Mouse (Mus musculus) CH12.LX (cell line): ENCODE measurements at regions not wholly inside any gene's neighbourhood (a gene's known extent, or its start where the extent isn't known, plus 50 kb on each side); places are given as distances from the start of the nearest gene placed in this dataset.

Source experiments
- DNase-seq: peaks from one replicate; pipeline ENCODE4 v3.0.0-alpha.2; 2013; ENCODE audit errors: extremely low read depth
- H3K27ac ChIP-seq: 2 replicates; pipeline ENCODE4 v1.5.1; 2012; ENCODE audit warnings: low read depth, mild to moderate bottlenecking, control low read depth, moderate library complexity; ENCODE audit not compliant: insufficient read depth
- H3K27me3 ChIP-seq: replicated peaks from 2 replicates; pipeline ENCODE3; 2012; ENCODE audit warnings: inconsistent platforms
- H3K36me3 ChIP-seq, 2 experiments: replicated peaks in 1 of 2; 2 replicates each; pipeline versions ENCODE3 to v1.6.1; 2012; ENCODE audit warnings: inconsistent platforms in 1 of 2, low read length in 1 of 2, mild to moderate bottlenecking in 1 of 2, mixed read lengths in 1 of 2, moderate library complexity in 1 of 2; ENCODE audit not compliant: control insufficient read depth in 1 of 2, insufficient read depth in 1 of 2
- H3K4me1 ChIP-seq, 2 experiments: 2 replicates each; pipeline ENCODE4 v1.6.1; 2012; ENCODE audit warnings: inconsistent platforms in 1 of 2, moderate library complexity in 1 of 2; ENCODE audit not compliant: insufficient read depth in 2 of 2, control insufficient read depth in 1 of 2
- H3K4me2 ChIP-seq: 2 replicates; pipeline ENCODE4 v1.6.1; 2012; ENCODE audit warnings: low read depth, mild to moderate bottlenecking, control low read depth; ENCODE audit not compliant: poor library complexity, insufficient read depth, severe bottlenecking
- H3K4me3 ChIP-seq, 3 experiments: fragments of 150-350 bp in 1 of 3; sonication (generic) in 1 of 3; replicated peaks in 1 of 3; 2 replicates each; pipeline versions ENCODE3 to v1.5.1; 2011 to 2012; ENCODE audit warnings: low read depth in 2 of 3, low read length in 2 of 3, mild to moderate bottlenecking in 2 of 3, moderate library complexity in 2 of 3, control low read depth in 1 of 3, improper control_type of control experiment in 1 of 3, inconsistent platforms in 1 of 3, mixed read lengths in 1 of 3; ENCODE audit not compliant: poor library complexity in 1 of 3
- H3K79me2 ChIP-seq: replicated peaks from 2 replicates; pipeline ENCODE4 v1.6.1; 2012; ENCODE audit warnings: mild to moderate bottlenecking, moderate library complexity; ENCODE audit not compliant: control insufficient read depth, poor library complexity, insufficient read depth, severe bottlenecking; ENCODE audit errors: extremely low read depth
- H3K9ac ChIP-seq: 2 replicates; pipeline ENCODE4 v1.6.1; 2012; ENCODE audit warnings: low read depth, mild to moderate bottlenecking, control low read depth, moderate library complexity; ENCODE audit not compliant: insufficient read depth
- H3K9me3 ChIP-seq: replicated peaks from 2 replicates; pipeline ENCODE3; 2012; ENCODE audit warnings: low read length, inconsistent platforms, mixed read lengths
- BHLHE40 ChIP-seq: IDR thresholded peaks from 2 replicates; pipeline ENCODE4 v1.6.1; 2011; ENCODE audit warnings: mild to moderate bottlenecking, low read depth, low read length, improper control_type of control experiment
- CHD2 ChIP-seq: IDR thresholded peaks from 2 replicates; pipeline ENCODE4 v1.6.1; 2011; ENCODE audit warnings: low read length, improper control_type of control experiment
- CTCF ChIP-seq, 2 experiments: IDR thresholded peaks in 1 of 2; conservative IDR thresholded peaks in 1 of 2; 2 replicates each; pipeline ENCODE4 v1.5.1; 2011 to 2012; ENCODE audit warnings: low read depth in 2 of 2, low read length in 2 of 2, improper control_type of control experiment in 1 of 2, inconsistent platforms in 1 of 2, mild to moderate bottlenecking in 1 of 2, moderate library complexity in 1 of 2
- E2F4 ChIP-seq: IDR thresholded peaks from 2 replicates; pipeline ENCODE4 v1.6.1; 2011; ENCODE audit warnings: low read depth, low read length, improper control_type of control experiment; ENCODE audit not compliant: insufficient replicate concordance
- ETS1 ChIP-seq: conservative IDR thresholded peaks from 2 replicates; pipeline ENCODE4 v1.6.1; 2012; ENCODE audit warnings: low read depth, mild to moderate bottlenecking, inconsistent platforms, low read length, improper control_type of control experiment, moderate library complexity
- GABPA ChIP-seq: IDR thresholded peaks from 2 replicates; pipeline ENCODE4 v1.6.1; 2012; ENCODE audit warnings: low read depth, low read length, improper control_type of control experiment, inconsistent platforms; ENCODE audit not compliant: insufficient replicate concordance
- JUND ChIP-seq: conservative IDR thresholded peaks from 2 replicates; pipeline ENCODE4 v1.6.1; 2011; ENCODE audit warnings: low read depth, low read length, improper control_type of control experiment
- KAT2A ChIP-seq: IDR thresholded peaks from 2 replicates; pipeline ENCODE4 v1.6.1; 2012; ENCODE audit warnings: low read length, improper control_type of control experiment, inconsistent platforms; ENCODE audit not compliant: insufficient replicate concordance
- MEF2A ChIP-seq: IDR thresholded peaks from 2 replicates; pipeline ENCODE4 v1.6.1; 2014; ENCODE audit warnings: low read depth, mild to moderate bottlenecking, inconsistent platforms, low read length, improper control_type of control experiment, borderline replicate concordance
- NELFE ChIP-seq: IDR thresholded peaks from 2 replicates; pipeline ENCODE4 v1.6.1; 2011; ENCODE audit warnings: low read depth, low read length, improper control_type of control experiment
- NRF1 ChIP-seq: IDR thresholded peaks from 2 replicates; pipeline ENCODE4 v1.6.1; 2014; ENCODE audit warnings: low read depth, mild to moderate bottlenecking, inconsistent platforms, low read length, improper control_type of control experiment, moderate library complexity
- PAX5 ChIP-seq: IDR thresholded peaks from 2 replicates; pipeline ENCODE4 v1.6.1; 2012; ENCODE audit warnings: low read length, inconsistent platforms, mixed read lengths
- SIN3A ChIP-seq: IDR thresholded peaks from 2 replicates; pipeline ENCODE4 v1.6.1; 2012; ENCODE audit warnings: low read length, improper control_type of control experiment, inconsistent platforms
- TCF12 ChIP-seq: IDR thresholded peaks from 2 replicates; pipeline ENCODE4 v1.6.1; 2014; ENCODE audit warnings: low read depth, mild to moderate bottlenecking, inconsistent platforms, low read length, improper control_type of control experiment
- ZC3H11A ChIP-seq: IDR thresholded peaks from 2 replicates; pipeline ENCODE4 v1.6.1; 2012; ENCODE audit warnings: low read depth, mild to moderate bottlenecking, inconsistent platforms, low read length, improper control_type of control experiment
- ZKSCAN1 ChIP-seq: IDR thresholded peaks from 2 replicates; pipeline ENCODE4 v1.6.1; 2012; ENCODE audit warnings: low read depth, inconsistent platforms, low read length, improper control_type of control experiment, borderline replicate concordance
- ZNF384 ChIP-seq: IDR thresholded peaks from 2 replicates; pipeline ENCODE4 v1.6.1; 2012; ENCODE audit warnings: low read depth, low read length, improper control_type of control experiment, inconsistent platforms
- dilution Hi-C: fragments of 300-500 bp; cut with MboI; formaldehyde crosslinking; loops from 2 replicates; pipeline ENCODE4 v1.14.3; 2020; ENCODE audit warnings: low sequenced_read_pairs; ENCODE audit not compliant: extremely low pct_unique_long_range_greater_than_20kb, extremely low pct_ligation_motif_present
- in situ Hi-C: fragments of 300-500 bp; cut with MboI; formaldehyde crosslinking; loops from 3 replicates; pipeline ENCODE4 v1.14.3; 2019; ENCODE audit warnings: low sequenced_read_pairs, low pct_ligation_motif_present, low pct_unique_long_range_greater_than_20kb, mixed read lengths

DNA sequence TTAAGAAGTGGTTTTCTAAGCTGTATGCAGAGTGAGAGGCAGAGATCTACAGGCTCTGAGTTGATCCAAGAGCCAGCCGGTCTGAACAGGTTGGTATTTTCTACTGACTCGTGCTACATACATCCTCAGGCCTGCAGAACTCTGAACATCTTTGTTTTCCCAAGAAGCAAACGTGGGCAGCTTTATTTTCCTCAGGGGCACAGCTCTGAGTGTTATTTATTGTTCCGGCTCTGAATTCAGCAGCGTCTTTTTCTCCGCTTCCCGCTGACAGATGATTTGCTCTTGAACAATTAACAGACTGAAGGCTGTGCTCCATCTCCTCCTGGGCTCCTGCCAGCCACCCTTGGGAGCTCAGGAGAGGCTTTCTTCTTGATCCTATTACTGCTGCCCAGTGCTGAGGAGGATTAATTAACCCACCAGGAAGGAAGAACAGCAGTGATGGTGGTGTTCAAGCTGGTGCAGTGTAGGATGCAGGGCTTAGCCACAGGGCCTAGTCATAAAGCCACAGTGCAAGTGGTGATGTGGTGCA is 63.5 kb upstream of the Camk1g start:
- no peak overlapping the region for H3K4me3 ChIP-seq
- dilution Hi-C loops = no loop called here

DNA sequence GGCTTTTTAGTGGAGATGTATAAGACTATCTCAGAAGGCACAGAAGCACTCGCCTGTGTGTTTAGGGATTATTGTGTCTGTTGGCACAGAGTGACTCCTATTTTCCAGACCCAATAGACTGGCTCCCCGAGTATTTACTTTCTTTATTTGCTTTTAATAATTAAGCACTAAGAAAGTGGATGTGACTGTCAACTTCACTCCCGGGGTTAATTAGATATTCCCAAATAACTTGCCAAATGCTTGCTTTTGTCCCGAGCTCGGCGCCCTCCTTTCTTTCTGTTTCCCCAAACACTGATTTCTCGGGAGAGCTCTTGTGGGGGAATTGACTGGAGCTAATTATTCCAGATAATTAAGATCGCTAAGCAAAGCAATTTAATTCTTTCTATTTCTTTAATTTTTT is 60.1 kb upstream of the Camk1g start:
- dilution Hi-C loops (no loop called here), in situ Hi-C loops (no loop called here)
- H3K4me2 ChIP-seq = no peak overlapping the region
- no peak for DNase-seq
- H3K27ac ChIP-seq = no peak overlapping the region
- H3K79me2 ChIP-seq = no peaks in the 10 kb centered on the region
- TF ChIP-seq NELFE (no peak), GABPA (no peak), ZNF384 (no peak), TCF12 (no peak), CHD2 (no peak), E2F4 (no peak), MEF2A (no peak), NRF1 (no peak), SIN3A (no peak), BHLHE40 (no peak), ZC3H11A (no peak), CTCF (conservative IDR thresholded peaks at IDR 0.05 in 1 of 2, IDR thresholded peaks at IDR 0.05 in 1 of 2; ENCODE audit: low read depth in 2 of 2, low read length in 2 of 2) (no peak), PAX5 (no peak), KAT2A (no peak), JUND (no peak), ZKSCAN1 (no peak)
- H3K9me3 ChIP-seq = no peaks in the 10 kb centered on the region
- peaks cover 53% of the 10 kb centered on the region for H3K27me3 ChIP-seq
- no peaks in the 10 kb centered on the region; a peak in 1 of 4 replicates for H3K4me1 ChIP-seq
- no peak overlapping the region for H3K9ac ChIP-seq
- H3K4me3 ChIP-seq = no peak overlapping the region
- no peaks in the 10 kb centered on the region for H3K36me3 ChIP-seq

More for the DNA sequence above, 63.5 kb upstream of the Camk1g start:
- Histone ChIP-seq H3K36me3 (no peaks in the 10 kb centered on the region), H3K27ac (no peak overlapping the region), H3K4me1 (no peaks in the 10 kb centered on the region), H3K4me2 (no peak overlapping the region), H3K27me3 (peaks cover 55% of the 10 kb centered on the region), H3K9me3 (no peaks in the 10 kb centered on the region), H3K79me2 (no peaks in the 10 kb centered on the region), H3K9ac (no peak overlapping the region)
- TF ChIP-seq JUND = no peak
- TF ChIP-seq E2F4 = no peak
- TF ChIP-seq ETS1 = no peak
- DNase-seq = no peak
- in situ Hi-C loops = no loop called here
